Comparison of ENCODE assay signal across 8 mouse cellular contexts in genomic region chr10:128546787-128547186, GRCm38 (mm10). TPM values are rescaled to one million over a fixed set of nuclear protein-coding genes. Genes with fewer than 3 reads are reported as not detected.
DNase-seq lines count a peak whose midpoint lies in the region; ATAC-seq and TF ChIP-seq lines count a peak whose summit lies in the region.

No protein-coding gene starts in this region.

- H3K4me2 ChIP-seq in lung, embryonic 15.5 days: peak overlapping the region; percentile 88
- H3K4me2 ChIP-seq in embryonic facial prominence, embryonic 15.5 days (replicated peaks): peak overlapping the region; percentile 81
- peak overlapping the region; percentile 88 for H3K4me2 ChIP-seq in intestine, postnatal 0 days (replicated peaks; ENCODE audit: low read depth)
- peak overlapping the region; percentile 84 for H3K4me2 ChIP-seq in neural tube, embryonic 14.5 days (ENCODE audit: low read depth, low read length)

- H3K9ac ChIP-seq in lung, embryonic 15.5 days: peak overlapping the region; percentile 73
- H3K9ac ChIP-seq in embryonic facial prominence, embryonic 15.5 days: peak overlapping the region; percentile 79
- H3K9ac ChIP-seq in intestine, postnatal 0 days (ENCODE audit: low read depth, low read length): peak overlapping the region; percentile 62
- H3K9ac ChIP-seq in neural tube, embryonic 14.5 days (replicated peaks; ENCODE audit: low read depth, low read length): peak overlapping the region; percentile 73

- peaks cover 38% of the 10 kb centered on the region for H3K36me3 ChIP-seq in lung, embryonic 15.5 days
- H3K36me3 ChIP-seq in embryonic facial prominence, embryonic 15.5 days: peaks cover 35% of the 10 kb centered on the region
- peaks cover 35% of the 10 kb centered on the region for H3K36me3 ChIP-seq in intestine, postnatal 0 days (ENCODE audit: control insufficient read depth, insufficient read depth)
- peaks cover 29% of the 10 kb centered on the region for H3K36me3 ChIP-seq in neural tube, embryonic 14.5 days (ENCODE audit: control insufficient read depth, insufficient read depth, low read length)

- 10% methylated on average over 7 of the region's 7 CpGs for WGBS in lung, embryonic 15.5 days
- WGBS in embryonic facial prominence, embryonic 15.5 days: 13% methylated on average over 7 of the region's 7 CpGs
- 13% methylated on average over 7 of the region's 7 CpGs for WGBS in intestine, postnatal 0 days
- 27% methylated on average over 7 of the region's 7 CpGs for WGBS in neural tube, embryonic 14.5 days

- no peaks in the 10 kb centered on the region for H3K27me3 ChIP-seq in lung, embryonic 15.5 days
- no peaks in the 10 kb centered on the region for H3K27me3 ChIP-seq in embryonic facial prominence, embryonic 15.5 days
- H3K27me3 ChIP-seq in intestine, postnatal 0 days (replicated peaks; ENCODE audit: control insufficient read depth, insufficient read depth, low read length): no peaks in the 10 kb centered on the region
- H3K27me3 ChIP-seq in neural tube, embryonic 14.5 days (ENCODE audit: control insufficient read depth, insufficient read depth, low read length): no peaks in the 10 kb centered on the region

- no peaks in the 10 kb centered on the region for H3K9me3 ChIP-seq in lung, embryonic 15.5 days
- H3K9me3 ChIP-seq in embryonic facial prominence, embryonic 15.5 days (replicated peaks): no peaks in the 10 kb centered on the region
- H3K9me3 ChIP-seq in intestine, postnatal 0 days (ENCODE audit: control insufficient read depth): no peaks in the 10 kb centered on the region
- no peaks in the 10 kb centered on the region for H3K9me3 ChIP-seq in neural tube, embryonic 14.5 days (ENCODE audit: control insufficient read depth, low read length)

- peaks cover 15% of the 10 kb centered on the region for H3K4me1 ChIP-seq in lung, embryonic 15.5 days
- H3K4me1 ChIP-seq in embryonic facial prominence, embryonic 15.5 days: peaks cover 13% of the 10 kb centered on the region; the same call in 1 of the 2 replicates
- no peaks in the 10 kb centered on the region for H3K4me1 ChIP-seq in intestine, postnatal 0 days (replicated peaks; ENCODE audit: control insufficient read depth, insufficient read depth, low read length)
- H3K4me1 ChIP-seq in neural tube, embryonic 14.5 days (ENCODE audit: control insufficient read depth, insufficient read depth, low read length): peaks cover 10% of the 10 kb centered on the region

- ATAC-seq in lung, embryonic 15.5 days (ENCODE audit: borderline replicate concordance, extremely low read depth, low FRiP score, low TSS enrichment): no peak
- ATAC-seq in embryonic facial prominence, embryonic 15.5 days (ENCODE audit: insufficient number of reproducible peaks, low FRiP score, low TSS enrichment, low read depth): no peak
- ATAC-seq in intestine, postnatal 0 days: no peak
- ATAC-seq in neural tube, embryonic 14.5 days (ENCODE audit: low read depth): no peak

- H3K4me3 ChIP-seq in lung, embryonic 15.5 days: peak overlapping the region; percentile 88
- peak overlapping the region; percentile 80 for H3K4me3 ChIP-seq in embryonic facial prominence, embryonic 15.5 days (replicated peaks)
- peak overlapping the region; percentile 77 for H3K4me3 ChIP-seq in intestine, postnatal 0 days (ENCODE audit: low read depth, low read length)
- peak overlapping the region; percentile 71 for H3K4me3 ChIP-seq in neural tube, embryonic 14.5 days (ENCODE audit: low read depth, low read length)

- TF ChIP-seq CTCF in intestine, postnatal 0 days (IDR thresholded peaks at IDR 0.05; ENCODE audit: low read depth): no peak

- H3K27ac ChIP-seq in lung, embryonic 15.5 days: peak overlapping the region; percentile 93
- peak overlapping the region; percentile 95 for H3K27ac ChIP-seq in embryonic facial prominence, embryonic 15.5 days (replicated peaks)
- peak overlapping the region; percentile 88 for H3K27ac ChIP-seq in intestine, postnatal 0 days (ENCODE audit: low read depth, low read length)
- peak overlapping the region; percentile 96 for H3K27ac ChIP-seq in neural tube, embryonic 14.5 days (ENCODE audit: low read depth, low read length)

- DNase-seq in lung, postnatal 36 days: no peak
- no peak for DNase-seq in right cerebral cortex, postnatal 10 days (ENCODE audit: low spot score in 2 of 2)
- DNase-seq in spleen, postnatal 10 days (ENCODE audit: low spot score in 2 of 2): no peak
- no peak for DNase-seq in adrenal gland, adult 8-10 months

RNA-seq across cellular contexts. Expression of gene Zc3h10, which starts 0.8 kb away (rescaled TPM):
- 14.6 and 14.9 TPM in 2 replicates for polyA plus RNA-seq in lung, embryonic 15.5 days (2015; fragmentation: Nextera tagmentation; extraction: Ambion mirVana)
- 15.8 and 16.0 TPM in 2 replicates for polyA plus RNA-seq in embryonic facial prominence, embryonic 15.5 days (2015; fragmentation: Nextera tagmentation; extraction: Ambion mirVana)
- polyA plus RNA-seq in intestine, postnatal 0 days (2015; fragmentation: Nextera tagmentation; extraction: Ambion mirVana): 10.0 and 10.4 TPM in 2 replicates
- polyA plus RNA-seq in neural tube, embryonic 14.5 days (2014; fragmentation: Nextera tagmentation; extraction: Ambion mirVana): 11.7 and 18.1 TPM in 2 replicates
- total RNA-seq in adrenal gland, adult 8-10 months (2022): 10 to 100 TPM; 12.9 to 15.0 (median 13.6) TPM

RNA-seq across cellular contexts. Expression of gene Rpl41, which starts 2.3 kb away (rescaled TPM):
- polyA plus RNA-seq in lung, embryonic 15.5 days (2015; fragmentation: Nextera tagmentation; extraction: Ambion mirVana): 3,783 and 4,172 TPM in 2 replicates
- polyA plus RNA-seq in embryonic facial prominence, embryonic 15.5 days (2015; fragmentation: Nextera tagmentation; extraction: Ambion mirVana): 4,202 and 4,259 TPM in 2 replicates
- polyA plus RNA-seq in intestine, postnatal 0 days (2015; fragmentation: Nextera tagmentation; extraction: Ambion mirVana): 2,426 and 2,428 TPM in 2 replicates
- polyA plus RNA-seq in neural tube, embryonic 14.5 days (2014; fragmentation: Nextera tagmentation; extraction: Ambion mirVana): 2,344 and 2,479 TPM in 2 replicates
- 1,000 to 10,000 TPM; 2,263 to 2,673 (median 2,524) TPM for total RNA-seq in adrenal gland, adult 8-10 months (2022)

RNA-seq across cellular contexts. Expression of gene Pa2g4, which starts 19.0 kb away (rescaled TPM):
- 194 and 200 TPM in 2 replicates for polyA plus RNA-seq in lung, embryonic 15.5 days (2015; fragmentation: Nextera tagmentation; extraction: Ambion mirVana)
- 186 and 189 TPM in 2 replicates for polyA plus RNA-seq in embryonic facial prominence, embryonic 15.5 days (2015; fragmentation: Nextera tagmentation; extraction: Ambion mirVana)
- 65.3 and 66.8 TPM in 2 replicates for polyA plus RNA-seq in intestine, postnatal 0 days (2015; fragmentation: Nextera tagmentation; extraction: Ambion mirVana)
- 127 and 132 TPM in 2 replicates for polyA plus RNA-seq in neural tube, embryonic 14.5 days (2014; fragmentation: Nextera tagmentation; extraction: Ambion mirVana)
- total RNA-seq in adrenal gland, adult 8-10 months (2022): 10 to 100 TPM; 67.4 to 77.6 (median 70.5) TPM

RNA-seq across cellular contexts. Expression of gene Esyt1, which starts 21.1 kb away (rescaled TPM):
- 28.8 and 31.5 TPM in 2 replicates for polyA plus RNA-seq in lung, embryonic 15.5 days (2015; fragmentation: Nextera tagmentation; extraction: Ambion mirVana)
- polyA plus RNA-seq in embryonic facial prominence, embryonic 15.5 days (2015; fragmentation: Nextera tagmentation; extraction: Ambion mirVana): 43.3 and 44.0 TPM in 2 replicates
- polyA plus RNA-seq in intestine, postnatal 0 days (2015; fragmentation: Nextera tagmentation; extraction: Ambion mirVana): 11.7 and 12.5 TPM in 2 replicates
- 10.0 and 25.9 TPM in 2 replicates for polyA plus RNA-seq in neural tube, embryonic 14.5 days (2014; fragmentation: Nextera tagmentation; extraction: Ambion mirVana)
- 10 to 100 TPM; 22.8 to 44.9 (median 33.2) TPM for total RNA-seq in adrenal gland, adult 8-10 months (2022)

RNA-seq across cellular contexts. Expression of gene Erbb3, which starts 42.7 kb away (rescaled TPM):
- polyA plus RNA-seq in lung, embryonic 15.5 days (2015; fragmentation: Nextera tagmentation; extraction: Ambion mirVana): 21.3 and 22.9 TPM in 2 replicates
- 23.9 and 25.8 TPM in 2 replicates for polyA plus RNA-seq in embryonic facial prominence, embryonic 15.5 days (2015; fragmentation: Nextera tagmentation; extraction: Ambion mirVana)
- 22.3 and 23.8 TPM in 2 replicates for polyA plus RNA-seq in intestine, postnatal 0 days (2015; fragmentation: Nextera tagmentation; extraction: Ambion mirVana)
- polyA plus RNA-seq in neural tube, embryonic 14.5 days (2014; fragmentation: Nextera tagmentation; extraction: Ambion mirVana): 1.4 and 6.0 TPM in 2 replicates
- 1 to 10 TPM; 2.5 to 5.8 (median 4.6) TPM for total RNA-seq in adrenal gland, adult 8-10 months (2022)
